9 mouse cellular contexts compared by ENCODE assay signal in the genomic region with DNA sequence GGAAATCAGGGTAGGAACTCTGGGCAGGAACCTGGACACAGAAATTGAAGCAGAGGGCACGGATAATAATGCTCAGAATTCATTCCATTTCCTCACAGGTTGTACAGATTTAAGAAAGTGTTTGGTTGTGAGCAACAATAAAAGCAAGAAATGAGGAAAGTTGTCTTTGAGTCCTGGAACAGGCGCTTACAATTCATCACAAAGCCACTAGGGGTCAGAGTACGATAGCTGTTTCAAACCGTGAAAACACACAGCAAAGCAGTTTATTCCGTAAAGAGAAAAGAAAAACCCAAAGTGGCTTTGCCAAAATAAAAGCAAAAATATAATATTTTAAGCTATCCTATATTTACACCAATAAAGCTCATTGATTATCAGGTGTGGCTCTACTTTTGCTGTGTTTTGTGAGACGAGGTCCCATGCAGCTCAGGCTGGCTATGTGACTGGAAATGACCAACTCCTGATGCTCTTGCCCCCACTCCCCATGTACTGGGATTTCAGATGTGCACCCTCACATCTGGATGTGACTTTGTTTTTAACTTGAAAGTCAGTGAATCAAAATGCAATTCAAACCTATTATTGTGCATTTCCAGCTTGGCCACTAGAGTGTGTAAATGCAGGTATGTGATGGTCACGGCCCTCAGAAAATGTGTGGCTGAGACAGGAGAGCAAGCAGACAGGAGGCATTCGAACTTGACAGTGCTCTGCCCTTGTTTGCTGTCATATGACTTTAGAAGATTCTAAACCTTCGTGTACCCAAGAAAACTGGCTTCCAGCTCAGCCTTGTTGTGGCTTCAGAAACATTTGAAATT.
A peak's percentile ranks its signal among the peaks of the same experiment; 100 is the strongest.
DNase-seq lines count a peak whose midpoint lies in the region; ATAC-seq lines count a peak whose summit lies in the region.
"Had no signal": no experiment of that assay in that cellular context is flagged by ENCODE, and none has a peak within 500 bp of the region (broad histone marks: within the 10 kb centered on the region; RNA-seq: fewer than 3 reads in every experiment).

No protein-coding gene starts in this region.

- DNase-seq in intestine, embryonic 14.5 days (ENCODE audit: low spot score) = peak; percentile 72
- DNase-seq in 416B (ENCODE audit: low read depth) (peak; percentile 71), MN1 (ENCODE audit: low spot score) (peak; percentile 59)
- peak; percentile 65 for DNase-seq in embryo, embryonic 11 days
- DNase-seq in kidney, postnatal 10 days = peak; percentile 67
- DNase-seq in ovary, postnatal 10 days (ENCODE audit: low spot score) = no peak

- no peaks in the 10 kb centered on the region for H3K36me3 ChIP-seq in intestine, embryonic 14.5 days (ENCODE audit: control insufficient read depth, insufficient read depth, low read length)
- H3K36me3 ChIP-seq in intestine, embryonic 16.5 days (ENCODE audit: control insufficient read depth, insufficient read depth, low read length) = no peaks in the 10 kb centered on the region
- no peaks in the 10 kb centered on the region for H3K36me3 ChIP-seq in neural tube, embryonic 13.5 days
- H3K36me3 ChIP-seq: limb, embryonic 15.5 days had no signal

- no peaks in the 10 kb centered on the region for H3K9me3 ChIP-seq in intestine, embryonic 14.5 days (ENCODE audit: control insufficient read depth, low read length)
- no peaks in the 10 kb centered on the region for H3K9me3 ChIP-seq in intestine, embryonic 16.5 days (ENCODE audit: control insufficient read depth, low read length)
- H3K9me3 ChIP-seq in neural tube, embryonic 13.5 days = no peaks in the 10 kb centered on the region
- H3K9me3 ChIP-seq: limb, embryonic 15.5 days had no signal

- no peak overlapping the region for H3K4me3 ChIP-seq in intestine, embryonic 14.5 days (ENCODE audit: low read depth, low read length)
- no peak overlapping the region for H3K4me3 ChIP-seq in intestine, embryonic 16.5 days (ENCODE audit: low read length)
- H3K4me3 ChIP-seq in neural tube, embryonic 13.5 days = no peak overlapping the region
- H3K4me3 ChIP-seq: limb, embryonic 15.5 days had no signal

- H3K27me3 ChIP-seq in intestine, embryonic 14.5 days (replicated peaks; ENCODE audit: control insufficient read depth, insufficient read depth, low read length) = no peaks in the 10 kb centered on the region
- no peaks in the 10 kb centered on the region for H3K27me3 ChIP-seq in intestine, embryonic 16.5 days (replicated peaks; ENCODE audit: control insufficient read depth, insufficient read depth, low read length)
- peaks cover 3% of the 10 kb centered on the region; the same call in 1 of the 2 replicates for H3K27me3 ChIP-seq in neural tube, embryonic 13.5 days
- H3K27me3 ChIP-seq: limb, embryonic 15.5 days had no signal

- no peak overlapping the region for H3K9ac ChIP-seq in intestine, embryonic 14.5 days (ENCODE audit: low read length)
- no peak overlapping the region for H3K9ac ChIP-seq in intestine, embryonic 16.5 days (ENCODE audit: low read depth, low read length)
- H3K9ac ChIP-seq in neural tube, embryonic 13.5 days = no peak overlapping the region
- H3K9ac ChIP-seq: limb, embryonic 15.5 days had no signal

- 38% methylated on average over 9 of the region's 9 CpGs for WGBS in intestine, embryonic 14.5 days
- WGBS in intestine, embryonic 16.5 days = 36% methylated on average over 9 of the region's 9 CpGs
- WGBS in neural tube, embryonic 13.5 days = 42% methylated on average over 9 of the region's 9 CpGs

- H3K4me1 ChIP-seq in intestine, embryonic 14.5 days (replicated peaks; ENCODE audit: control insufficient read depth, insufficient read depth, low read length) = no peaks in the 10 kb centered on the region
- no peaks in the 10 kb centered on the region for H3K4me1 ChIP-seq in intestine, embryonic 16.5 days (ENCODE audit: control insufficient read depth, insufficient read depth, low read length)
- H3K4me1 ChIP-seq in neural tube, embryonic 13.5 days (replicated peaks) = peaks cover 7% of the 10 kb centered on the region; the same call in 1 of the 2 replicates
- H3K4me1 ChIP-seq: limb, embryonic 15.5 days had no signal

- no peak overlapping the region for H3K4me2 ChIP-seq in intestine, embryonic 14.5 days (ENCODE audit: low read length)
- H3K4me2 ChIP-seq in intestine, embryonic 16.5 days (ENCODE audit: low read depth, low read length) = no peak overlapping the region
- H3K4me2 ChIP-seq in neural tube, embryonic 13.5 days = no peak overlapping the region
- H3K4me2 ChIP-seq: limb, embryonic 15.5 days had no signal

- no peak overlapping the region for H3K27ac ChIP-seq in intestine, embryonic 14.5 days (ENCODE audit: low read depth)
- no peak overlapping the region for H3K27ac ChIP-seq in intestine, embryonic 16.5 days (ENCODE audit: low read length)
- no peak overlapping the region for H3K27ac ChIP-seq in neural tube, embryonic 13.5 days (replicated peaks)
- H3K27ac ChIP-seq: limb, embryonic 15.5 days had no signal

- peak; percentile 36; the same call in 1 of the 2 replicates for ATAC-seq in intestine, embryonic 14.5 days (replicated peaks; ENCODE audit: low FRiP score, low TSS enrichment, low read depth)
- ATAC-seq in intestine, embryonic 16.5 days = no peak; the same call in 1 of the 2 replicates
- peak; percentile 61 for ATAC-seq in neural tube, embryonic 13.5 days (ENCODE audit: low read depth)
